Mouse (Mus musculus): ENCODE measurements around the gene Galnt17.

DNA sequence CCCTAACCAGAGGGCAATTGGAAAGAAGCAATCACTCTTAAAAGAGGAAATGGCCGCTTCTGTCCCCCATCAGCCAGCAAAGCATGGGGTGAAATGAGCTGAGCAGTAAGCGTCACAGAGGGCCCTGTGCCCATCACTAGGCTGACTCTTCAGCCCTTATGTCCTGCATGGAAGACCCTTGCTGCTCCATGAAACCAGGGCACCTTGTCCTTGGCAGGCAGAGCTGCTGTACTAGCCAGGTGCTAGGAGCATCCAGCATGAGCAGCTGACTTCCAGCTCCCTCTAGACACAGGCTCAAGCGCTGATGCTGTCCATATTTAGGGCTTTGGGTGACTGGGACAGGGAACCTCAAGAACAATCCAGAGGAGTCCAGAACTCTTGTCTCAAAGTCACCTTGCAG, 432.9 kb downstream of the Galnt17 start:
- TF ChIP-seq CTCF (IDR thresholded peaks at IDR 0.05; ENCODE audit: low read depth): no peak
- TF ChIP-seq EP300 (IDR thresholded peaks at IDR 0.05; ENCODE audit: low read depth): no peak

Measured in liver, postnatal 0 days (tissue).